Mouse (Mus musculus): ENCODE measurements at regions not wholly inside any gene's neighbourhood (a gene's known extent, or its start where the extent isn't known, plus 50 kb on each side); places are given as distances from the start of the nearest gene placed in this dataset.
"Not testable (repeated sequence)": the region's sequence is repeated elsewhere in the genome, so short reads cannot be mapped to it uniquely, and the experiment has no call there.

- DNase-seq (ENCODE audit: low read depth in 2 of 2, low spot score in 2 of 2), result no peak
These were observed 251.2 kb upstream of the Kcnh8 start for GRCm38 (mm10) chr17:52351293-52351692.

GRCm38 (mm10) chr17:52350696-52351095 lies 251.8 kb upstream of the Kcnh8 start:
- DNase-seq (ENCODE audit: low read depth in 2 of 2, low spot score in 2 of 2), result no peak

- DNase-seq (ENCODE audit: low read depth in 2 of 2, low spot score in 2 of 2), result no peak
These were observed 252.6 kb upstream of the Kcnh8 start for GRCm38 (mm10) chr17:52349872-52350271.

GRCm38 (mm10) chr17:52348481-52349083 lies 253.9 kb upstream of the Kcnh8 start:
- DNase-seq (ENCODE audit: low read depth in 2 of 2, low spot score in 2 of 2), result no peak

- no peak for DNase-seq (ENCODE audit: low read depth in 2 of 2, low spot score in 2 of 2)
These were observed 281.9 kb upstream of the Kcnh8 start for GRCm38 (mm10) chr17:52320586-52320985.

- DNase-seq (ENCODE audit: low read depth in 2 of 2, low spot score in 2 of 2), result no peak
These were observed 285.5 kb upstream of the Kcnh8 start for GRCm38 (mm10) chr17:52316976-52317375.

- no peak for DNase-seq (ENCODE audit: low read depth in 2 of 2, low spot score in 2 of 2)
These were observed 286.6 kb upstream of the Kcnh8 start for GRCm38 (mm10) chr17:52315879-52316278.

GRCm38 (mm10) chr17:52315456-52315855 lies 287.1 kb upstream of the Kcnh8 start:
- DNase-seq (ENCODE audit: low read depth in 2 of 2, low spot score in 2 of 2), result not testable (repeated sequence)

- DNase-seq (ENCODE audit: low read depth in 2 of 2, low spot score in 2 of 2), result no peak
These were observed 290.5 kb upstream of the Kcnh8 start for GRCm38 (mm10) chr17:52312043-52312442.

GRCm38 (mm10) chr17:52308789-52309188 lies 293.7 kb upstream of the Kcnh8 start:
- DNase-seq (ENCODE audit: low read depth in 2 of 2, low spot score in 2 of 2), result no peak

GRCm38 (mm10) chr17:52304133-52304532 lies 298.4 kb upstream of the Kcnh8 start:
- DNase-seq (ENCODE audit: low read depth in 2 of 2, low spot score in 2 of 2), result no peak

GRCm38 (mm10) chr17:52303320-52303719 lies 299.2 kb upstream of the Kcnh8 start:
- DNase-seq (ENCODE audit: low read depth in 2 of 2, low spot score in 2 of 2), result no peak

- no peak for DNase-seq (ENCODE audit: low read depth in 2 of 2, low spot score in 2 of 2)
These were observed 302.7 kb upstream of the Kcnh8 start for GRCm38 (mm10) chr17:52299769-52300168.

GRCm38 (mm10) chr17:52285392-52285791 lies 317.1 kb upstream of the Kcnh8 start:
- no peak for DNase-seq (ENCODE audit: low read depth in 2 of 2, low spot score in 2 of 2)

- no peak for DNase-seq (ENCODE audit: low read depth in 2 of 2, low spot score in 2 of 2)
These were observed 320.2 kb upstream of the Kcnh8 start for GRCm38 (mm10) chr17:52282264-52282663.

GRCm38 (mm10) chr17:52278523-52278922 lies 324.0 kb upstream of the Kcnh8 start:
- DNase-seq (ENCODE audit: low read depth in 2 of 2, low spot score in 2 of 2), result no peak

GRCm38 (mm10) chr17:52268792-52269191 lies 333.7 kb upstream of the Kcnh8 start:
- no peak for DNase-seq (ENCODE audit: low read depth in 2 of 2, low spot score in 2 of 2)

- DNase-seq (ENCODE audit: low read depth in 2 of 2, low spot score in 2 of 2), result no peak
These were observed 351.2 kb upstream of the Kcnh8 start for GRCm38 (mm10) chr17:52251284-52251683.

- DNase-seq (ENCODE audit: low read depth in 2 of 2, low spot score in 2 of 2), result no peak
These were observed 376.9 kb upstream of the Kcnh8 start for GRCm38 (mm10) chr17:52225584-52225983.

- DNase-seq (ENCODE audit: low read depth in 2 of 2, low spot score in 2 of 2), result no peak
These were observed 382.1 kb upstream of the Kcnh8 start for GRCm38 (mm10) chr17:52220422-52220821.

- no peak for DNase-seq (ENCODE audit: low read depth in 2 of 2, low spot score in 2 of 2)
These were observed 384.3 kb upstream of the Satb1 start for GRCm38 (mm10) chr17:52217411-52217810.

- no peak for DNase-seq (ENCODE audit: low read depth in 2 of 2, low spot score in 2 of 2)
These were observed 379.9 kb upstream of the Satb1 start for GRCm38 (mm10) chr17:52212944-52213343.

GRCm38 (mm10) chr17:52210483-52210882 lies 377.4 kb upstream of the Satb1 start:
- no peak for DNase-seq (ENCODE audit: low read depth in 2 of 2, low spot score in 2 of 2)

All from CD8-positive naive resting alpha-beta T cell, adult 2 months (primary cell).